Mouse (Mus musculus): ENCODE data around the gene Nt5c2. TPM values are rescaled to one million over a fixed set of nuclear protein-coding genes. Genes with fewer than 3 reads are reported as not detected.
"Not testable (repeated sequence)": the region's sequence is repeated elsewhere in the genome, so short reads cannot be mapped to it uniquely, and the experiment has no call there.

Nt5c2 gene
- total RNA-seq, 2 experiments from 2014 or later, result 65.0 to 71.7 TPM

DNA sequence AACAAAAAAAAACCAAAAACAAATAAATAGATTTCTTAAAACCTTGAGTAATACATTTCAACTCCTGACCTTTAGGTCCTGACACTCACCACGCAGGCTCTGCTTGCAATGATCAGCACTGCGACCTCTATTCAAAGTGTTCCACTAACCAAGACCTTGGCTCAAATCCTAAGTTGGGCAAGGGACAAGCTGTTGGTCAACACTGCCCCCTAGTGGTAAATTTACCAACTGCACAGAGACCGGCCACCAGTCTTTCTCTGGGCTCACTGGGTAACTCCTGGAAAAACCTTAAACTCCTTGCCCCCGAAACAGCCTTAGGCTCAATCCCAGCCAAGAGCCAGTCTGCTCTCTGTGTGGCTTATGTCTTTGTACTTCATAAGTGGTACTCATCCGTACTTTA, 23.8 kb downstream of the Nt5c2 start:
- peak; percentile 42 for DNase-seq (ENCODE audit: low spot score)
- intact Hi-C loops (cut with DNase I), result loop anchor here (1.0 to 10.0 kb wide), 3 partner anchors 115 to 316 kb away; partner anchors contain the start of gene Cyp17a1

- DNase-seq (ENCODE audit: low spot score), result not testable (repeated sequence)
- intact Hi-C loops (cut with DNase I), result loop anchor here (1.0 to 10.0 kb wide), 3 partner anchors 114 to 316 kb away; partner anchors contain the start of gene Cyp17a1
These were observed 24.3 kb downstream of the Nt5c2 start for GRCm38 (mm10) chr19:46990625-46991024.

DNA sequence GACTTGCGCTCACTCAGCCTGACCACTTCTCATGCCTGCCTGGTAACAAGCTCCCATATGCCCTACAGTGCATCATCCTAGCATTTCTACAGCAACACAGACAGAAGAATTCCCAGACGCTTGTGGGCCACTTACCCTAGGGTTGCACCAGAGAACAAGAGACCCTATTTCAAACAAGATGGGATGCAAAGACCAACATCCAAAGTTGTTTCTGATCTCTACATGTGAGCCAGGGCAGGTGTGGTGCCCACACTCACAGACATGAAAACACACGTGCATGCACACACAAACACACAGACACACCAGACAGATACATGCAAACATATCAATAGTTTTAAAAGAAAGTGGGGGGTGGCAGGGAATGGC, 24.8 kb downstream of the Nt5c2 start:
- DNase-seq (ENCODE audit: low spot score), result no peak
- intact Hi-C loops (cut with DNase I), result loop anchor here (10.0 kb wide), 1 partner anchor 315 kb away; the partner anchor contains the start of gene Cyp17a1

DNA sequence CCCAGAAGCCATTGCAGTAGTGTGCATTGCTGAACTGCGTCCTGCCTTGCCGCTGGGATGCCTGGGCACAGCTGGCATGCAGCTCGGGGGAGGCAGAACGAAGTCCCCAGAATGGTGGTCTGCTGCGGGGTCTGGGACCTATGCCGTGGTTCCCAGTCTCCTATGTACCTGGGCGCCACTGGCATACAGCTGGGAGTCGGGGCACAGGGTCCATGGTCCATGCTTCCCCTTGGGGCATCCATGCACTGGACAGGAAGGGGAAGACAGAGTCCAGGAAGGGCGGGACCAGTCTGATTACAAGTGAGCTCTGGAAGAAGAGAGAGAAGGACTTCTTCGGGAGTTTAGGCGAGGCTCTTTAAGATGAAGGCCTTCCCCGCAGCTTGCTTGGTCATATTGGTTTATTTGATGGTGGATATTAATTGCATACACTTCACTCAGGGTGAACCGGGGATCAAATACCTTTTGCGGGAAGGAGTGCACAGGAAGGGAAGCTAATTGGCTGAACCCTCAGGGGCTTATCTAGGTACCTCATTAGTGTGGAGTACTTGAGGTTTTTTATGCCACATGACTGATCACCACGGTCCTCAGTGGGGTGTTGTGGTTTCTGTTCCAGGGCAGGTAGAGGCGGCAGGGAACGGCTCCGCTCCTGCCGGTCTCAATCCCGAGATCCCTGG, 25.3 kb downstream of the Nt5c2 start:
- intact Hi-C loops (cut with DNase I), result loop anchor here (10.0 kb wide), 1 partner anchor 315 kb away; the partner anchor contains the start of gene Cyp17a1

GRCm38 (mm10) chr19:46988231-46989087, 26.5 kb downstream of the Nt5c2 start:
- intact Hi-C loops (cut with DNase I), result no loop called here
- no peak for DNase-seq (ENCODE audit: low spot score)

More for the DNA sequence above, 25.3 kb downstream of the Nt5c2 start:
- DNase-seq (ENCODE audit: low spot score), result no peak

DNA sequence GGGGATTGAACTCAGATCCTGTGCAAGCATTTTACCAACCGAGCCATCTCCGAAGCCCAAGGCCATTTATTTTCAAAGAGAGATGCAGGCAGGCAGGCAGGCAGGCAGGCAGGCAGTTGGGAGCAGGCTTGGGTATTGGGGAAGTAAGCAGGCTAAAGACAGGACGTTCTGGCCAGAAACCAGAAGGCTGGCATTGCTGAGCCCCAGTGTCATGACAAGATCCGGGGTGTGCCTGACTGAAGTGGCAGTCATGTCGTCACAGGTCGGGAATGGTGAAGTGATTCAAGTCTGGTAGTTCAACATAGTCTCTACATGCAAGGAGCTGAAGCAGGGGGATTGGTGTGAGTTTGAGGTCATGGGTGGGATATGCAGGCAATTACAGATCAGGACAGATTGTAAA, 27.3 kb downstream of the Nt5c2 start:
- no peak for DNase-seq (ENCODE audit: low spot score)
- intact Hi-C loops (cut with DNase I), result no loop called here

- intact Hi-C loops (cut with DNase I), result no loop called here
- no peak for DNase-seq (ENCODE audit: low spot score)
These were observed 30.0 kb downstream of the Nt5c2 start for GRCm38 (mm10) chr19:46984726-46985622.

DNA sequence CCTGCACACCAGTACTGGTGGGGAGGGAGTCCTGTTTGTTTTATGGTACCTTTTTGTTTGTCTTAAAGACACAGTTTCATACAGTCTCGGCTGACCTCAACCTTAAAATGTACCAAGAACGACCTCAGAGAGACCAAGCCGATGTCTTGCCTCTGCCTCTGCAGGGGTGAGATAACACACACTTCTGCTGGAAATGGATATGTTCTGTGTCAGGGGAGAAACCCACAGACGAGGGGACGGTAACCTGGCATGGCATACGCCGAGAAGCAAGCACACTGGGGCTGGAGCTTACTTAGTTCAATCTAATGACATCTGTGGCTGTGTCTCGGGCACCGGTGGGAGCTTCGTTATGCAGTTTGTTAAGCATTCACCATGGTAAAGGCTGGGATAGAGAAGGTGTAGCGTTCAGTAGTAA, 31.0 kb downstream of the Nt5c2 start:
- intact Hi-C loops (cut with DNase I), result no loop called here
- no peak for DNase-seq (ENCODE audit: low spot score)

DNA sequence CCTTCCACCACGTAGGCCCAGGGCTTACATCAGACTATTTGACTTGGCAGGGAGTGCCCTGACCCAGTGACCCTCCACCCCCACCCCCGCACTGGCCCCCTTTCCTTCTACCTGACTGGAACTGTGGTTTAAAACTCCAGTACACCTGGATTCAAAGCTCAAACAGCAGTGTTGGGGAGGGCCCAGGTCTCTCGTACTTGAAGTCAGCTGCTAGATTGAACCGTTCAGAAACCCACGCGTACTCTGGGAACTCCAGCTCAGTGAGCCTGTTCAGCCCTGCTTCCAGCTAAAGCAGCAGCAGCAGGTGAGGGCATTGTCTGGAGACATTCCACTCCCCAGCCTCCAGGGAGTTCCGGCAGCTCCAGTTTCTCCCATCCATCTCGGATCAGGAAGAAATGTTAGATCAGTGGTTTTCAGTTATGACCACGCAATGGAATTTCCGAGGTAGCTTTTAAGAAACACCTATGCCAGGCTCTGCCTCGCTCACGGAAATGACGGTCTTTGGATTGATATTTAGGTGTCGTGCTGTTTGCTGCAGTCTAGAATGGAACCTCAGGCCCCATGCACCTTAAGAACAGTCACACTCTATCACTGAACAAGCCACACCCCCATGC, 31.5 kb downstream of the Nt5c2 start:
- DNase-seq (ENCODE audit: low spot score), result no peak
- intact Hi-C loops (cut with DNase I), result no loop called here

- intact Hi-C loops (cut with DNase I), result no loop called here
These were observed 33.5 kb downstream of the Nt5c2 start for GRCm38 (mm10) chr19:46981462-46981861.

DNA sequence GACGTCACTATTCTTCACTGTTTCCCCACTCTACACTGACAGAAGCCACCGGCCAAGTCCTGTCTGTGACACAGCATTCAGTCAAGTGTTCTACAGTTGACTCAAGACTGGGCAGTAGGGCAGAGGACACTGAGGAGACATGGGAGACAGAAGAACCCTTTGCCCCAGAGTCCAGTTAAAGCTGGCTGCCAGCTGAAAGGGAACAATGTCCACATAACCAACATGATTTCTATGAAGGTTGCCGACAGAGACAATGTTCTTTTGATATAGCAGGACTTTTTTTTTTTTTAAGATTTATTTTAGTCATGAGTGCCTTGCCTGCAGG, 35.2 kb downstream of the Nt5c2 start:
- intact Hi-C loops (cut with DNase I), result no loop called here
- no peak for DNase-seq (ENCODE audit: low spot score)

More at GRCm38 (mm10) chr19:46981462-46981861, 33.5 kb downstream of the Nt5c2 start:
- no peak for DNase-seq (ENCODE audit: low spot score)

DNA sequence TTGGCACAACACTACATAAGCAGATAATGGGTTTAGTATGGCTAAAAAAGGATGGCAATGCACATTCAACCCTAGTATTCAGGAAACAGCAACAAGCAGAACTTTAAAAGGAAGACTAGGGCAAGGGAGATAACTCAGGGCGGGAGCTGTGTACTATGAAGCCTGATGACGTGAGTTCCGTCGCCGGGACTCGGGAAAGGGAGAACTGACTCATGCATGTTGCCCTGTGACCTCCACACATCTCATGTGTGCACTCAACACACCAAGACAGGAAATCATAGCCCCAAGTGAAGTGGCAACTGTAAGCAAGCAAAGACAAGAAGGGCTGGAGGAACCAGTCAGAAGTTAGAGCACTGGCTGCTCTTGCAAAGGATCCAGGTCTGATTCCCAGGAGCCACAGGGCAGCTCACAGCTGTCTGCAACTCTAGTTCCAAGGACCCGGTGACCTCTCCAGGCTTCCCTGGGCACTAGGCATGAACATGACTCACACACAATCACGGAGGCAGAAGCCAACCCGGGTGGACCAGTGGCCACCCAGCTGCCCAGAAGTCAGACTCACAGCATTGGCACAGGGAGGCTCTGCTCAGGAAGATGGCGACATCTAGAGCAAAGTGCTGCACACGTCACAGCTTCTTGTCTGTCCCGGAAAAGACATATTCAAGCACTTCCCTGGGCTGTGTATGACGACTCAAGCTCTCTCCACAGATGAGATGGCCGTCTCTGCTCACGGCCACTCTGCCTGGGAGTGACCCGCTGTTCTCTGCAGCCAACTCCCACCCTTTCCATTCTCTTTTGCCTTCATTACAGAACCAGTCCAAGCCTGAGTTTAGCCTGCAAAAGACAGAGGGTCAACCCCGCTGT, 35.8 kb downstream of the Nt5c2 start:
- intact Hi-C loops (cut with DNase I), result no loop called here
- DNase-seq (ENCODE audit: low spot score), result peak; percentile 30

DNA sequence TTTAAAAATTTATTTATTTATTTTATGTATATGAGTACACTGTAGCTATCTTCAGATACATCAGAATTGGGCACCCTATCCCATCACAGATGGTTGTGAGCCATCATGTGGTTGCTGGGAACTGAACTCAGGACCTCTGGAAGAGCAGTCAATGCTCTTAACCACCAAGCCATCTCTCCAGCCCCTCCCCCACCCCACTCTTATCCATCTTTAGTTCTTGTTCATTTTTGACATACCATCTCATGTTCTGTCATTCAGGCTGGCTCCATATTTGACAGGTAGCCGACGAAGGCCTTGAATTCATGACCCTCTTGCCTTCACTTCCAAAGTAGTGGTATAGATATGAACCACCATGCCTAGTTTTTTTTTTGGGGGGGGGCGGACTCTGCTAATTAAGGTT, 36.9 kb downstream of the Nt5c2 start:
- DNase-seq (ENCODE audit: low spot score); intact Hi-C loops (cut with DNase I): not testable (repeated sequence)

GRCm38 (mm10) chr19:46977460-46977859, 37.5 kb downstream of the Nt5c2 start:
- DNase-seq (ENCODE audit: low spot score), result no peak

DNA sequence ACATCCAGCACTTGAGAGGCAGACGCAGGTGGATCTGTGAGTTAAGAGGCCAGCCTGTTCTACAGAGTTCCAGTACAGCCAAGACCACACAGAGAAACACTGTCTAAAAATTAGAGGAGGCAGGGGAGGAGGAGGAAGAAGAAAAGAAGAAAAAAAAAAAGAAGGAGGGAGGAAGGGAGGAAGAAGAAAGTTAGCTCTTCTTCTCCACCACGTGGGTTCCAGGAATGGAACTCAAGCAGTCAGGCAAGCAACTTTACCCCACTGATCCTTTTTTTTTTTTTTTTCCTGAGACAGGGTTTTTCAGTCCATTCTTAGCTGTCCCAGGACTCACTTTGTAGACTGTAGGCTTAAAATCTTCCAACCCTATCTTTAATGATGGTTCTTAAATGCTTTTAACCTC, 38.2 kb downstream of the Nt5c2 start:
- no peak for DNase-seq (ENCODE audit: low spot score)
- intact Hi-C loops (cut with DNase I), result no loop called here

More at GRCm38 (mm10) chr19:46977460-46977859, 37.5 kb downstream of the Nt5c2 start:
- intact Hi-C loops (cut with DNase I), result no loop called here

GRCm38 (mm10) chr19:46975997-46976396, 39.0 kb downstream of the Nt5c2 start:
- no peak for DNase-seq (ENCODE audit: low spot score)
- intact Hi-C loops (cut with DNase I), result no loop called here

DNA sequence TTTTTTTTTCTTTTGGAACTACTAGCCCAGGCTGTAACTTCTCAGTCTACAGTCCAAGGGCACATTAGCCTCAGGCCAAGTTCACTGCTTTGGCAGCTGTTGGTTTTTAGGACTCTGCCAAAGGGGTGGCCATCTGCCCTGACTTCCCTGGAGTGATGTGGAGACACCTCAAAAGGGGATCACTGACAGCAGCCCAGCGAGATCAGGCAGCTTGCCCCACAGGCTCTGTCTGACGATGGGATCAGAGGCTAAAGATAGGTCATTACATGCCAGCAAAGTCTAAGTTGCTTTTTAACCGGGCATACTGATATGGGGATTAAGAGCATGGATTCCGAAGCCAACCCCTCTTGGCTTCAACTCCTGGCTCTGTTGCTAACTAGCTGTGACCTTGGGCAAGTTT, 39.4 kb downstream of the Nt5c2 start:
- intact Hi-C loops (cut with DNase I), result no loop called here
- peak; percentile 46 for DNase-seq (ENCODE audit: low spot score)

- no peak for DNase-seq (ENCODE audit: low spot score)
- intact Hi-C loops (cut with DNase I), result no loop called here
These were observed 42.8 kb downstream of the Nt5c2 start for GRCm38 (mm10) chr19:46972159-46972558.

- intact Hi-C loops (cut with DNase I), result no loop called here
- DNase-seq (ENCODE audit: low spot score), result no peak
These were observed 43.2 kb downstream of the Nt5c2 start for GRCm38 (mm10) chr19:46971712-46972111.

Data from heart, postnatal 25 days (tissue).